Mouse (Mus musculus) liver, adult 2 months (tissue): ENCODE measurements around the gene Gcnt2. TPM values are rescaled to one million over a fixed set of nuclear protein-coding genes. Genes with fewer than 3 reads are reported as not detected.
"Not testable (repeated sequence)": the region's sequence is repeated elsewhere in the genome, so short reads cannot be mapped to it uniquely, and the experiment has no call there.

Experiments used
- DNase-seq: peaks from one replicate; pipeline ENCODE4 v3.0.0-alpha.2; 2011; ENCODE audit warnings: low read depth, low spot score; ENCODE audit errors: extremely low read depth
- H3K27ac ChIP-seq: fragments of 200-500 bp; replicated peaks from 2 replicates; pipeline ENCODE4 v1.5.1; 2012; ENCODE audit warnings: low read depth, mild to moderate bottlenecking, control low read depth, inconsistent platforms, low read length; ENCODE audit not compliant: insufficient read depth
- H3K27me3 ChIP-seq: fragments of 200-500 bp; 2 replicates; pipeline ENCODE4 v1.6.1; 2012; ENCODE audit warnings: mild to moderate bottlenecking, moderate library complexity, low read length, inconsistent platforms; ENCODE audit not compliant: control insufficient read depth, insufficient read depth
- H3K36me3 ChIP-seq: fragments of 200-500 bp; 2 replicates; pipeline ENCODE4 v1.6.1; 2012; ENCODE audit warnings: low read length, inconsistent platforms; ENCODE audit not compliant: control insufficient read depth, insufficient read depth
- H3K4me1 ChIP-seq: fragments of 200-500 bp; 2 replicates; pipeline ENCODE4 v1.6.1; 2011; ENCODE audit warnings: low read length; ENCODE audit not compliant: control insufficient read depth, insufficient read depth
- H3K4me3 ChIP-seq: fragments of 200-500 bp; 2 replicates; pipeline ENCODE4 v1.5.1; 2011; ENCODE audit warnings: low read depth, mild to moderate bottlenecking, control low read depth, low read length, moderate library complexity; ENCODE audit not compliant: insufficient read depth
- H3K79me2 ChIP-seq: fragments of 200-500 bp; 2 replicates; pipeline ENCODE4 v1.6.1; 2012; ENCODE audit warnings: inconsistent platforms, mild to moderate bottlenecking, low read length, moderate library complexity; ENCODE audit not compliant: control insufficient read depth, insufficient read depth
- H3K9ac ChIP-seq: fragments of 200-500 bp; 2 replicates; pipeline ENCODE4 v1.6.1; 2012; ENCODE audit warnings: low read depth, mild to moderate bottlenecking, control low read depth, inconsistent platforms, low read length
- CTCF ChIP-seq: fragments of 200-500 bp; IDR thresholded peaks from 2 replicates; pipeline ENCODE4 v1.5.1; 2011; ENCODE audit warnings: low read depth, low read length, control low read depth
- POLR2A ChIP-seq: fragments of 200-500 bp; IDR thresholded peaks from 2 replicates; pipeline ENCODE4 v1.6.1; 2011; ENCODE audit warnings: low read length, control low read depth; ENCODE audit not compliant: insufficient read depth; ENCODE audit errors: extremely low read depth
- WGBS: fragments of 180-500 bp; shearing (Covaris S2); methylation state at CpG from one replicate; pipeline ENCODE4 v1.1.7; 2018; 5-methylcytosine and 5-hydroxymethylcytosine counted together
- polyA plus RNA-seq: library from polyadenylated mRNA; depleted of rRNA; stranded (reverse); fragments of >200 nt; gene quantifications from 2 replicates; pipeline ENCODE4 v1.2.3, GENCODE M21; 2012
- total RNA-seq: library from RNA; depleted of rRNA; stranded (reverse); fragments of >200 nt; gene quantifications from 2 replicates; pipeline ENCODE4 v1.2.3, GENCODE M21; 2014

The Gcnt2 gene
- total and polyA plus RNA-seq, 2 experiments, result 2.8 to 14.7 TPM

- no peaks in the 10 kb centered on the region for H3K36me3 ChIP-seq
- WGBS, result 86% methylated on average over 9 of the region's 9 CpGs
- H3K27ac ChIP-seq, result no peak overlapping the region
Measured at GRCm38 (mm10) chr13:40928192-40928898, 68.8 kb downstream of the Gcnt2 start.

GRCm38 (mm10) chr13:40931871-40932270 is 72.3 kb downstream of the Gcnt2 start:
- H3K27me3 ChIP-seq, H3K4me3 ChIP-seq, H3K36me3 ChIP-seq, H3K27ac ChIP-seq, H3K9ac ChIP-seq: not testable (repeated sequence)
- peak; percentile 57 for DNase-seq
- Histone ChIP-seq H3K4me1 (peaks cover 12% of the 10 kb centered on the region), H3K79me2 (peaks cover 22% of the 10 kb centered on the region)
- WGBS, result no CpG with 5 or more reads among the region's 2 CpGs

More at GRCm38 (mm10) chr13:40928192-40928898, 68.8 kb downstream of the Gcnt2 start:
- TF ChIP-seq POLR2A (no peak), CTCF (no peak)
- Histone ChIP-seq H3K27me3 (no peaks in the 10 kb centered on the region), H3K79me2 (peaks cover 18% of the 10 kb centered on the region), H3K4me3 (no peak overlapping the region), H3K4me1 (peaks cover 8% of the 10 kb centered on the region; the same call in 1 of the 2 replicates), H3K9ac (no peak overlapping the region)
- DNase-seq, result no peak

- Histone ChIP-seq H3K4me3 (no peak overlapping the region), H3K9ac (no peak overlapping the region), H3K27me3 (no peaks in the 10 kb centered on the region), H3K79me2 (peaks cover 24% of the 10 kb centered on the region), H3K4me1 (peaks cover 14% of the 10 kb centered on the region), H3K27ac (peak overlapping the region; percentile 22; the same call in 1 of the 2 replicates), H3K36me3 (no peaks in the 10 kb centered on the region)
- TF ChIP-seq POLR2A, result no peak
- no peak for TF ChIP-seq CTCF
- DNase-seq, result peak; percentile 46
- 36% methylated on average over 5 of the region's 5 CpGs for WGBS
Measured at GRCm38 (mm10) chr13:40932573-40932972, 73.0 kb downstream of the Gcnt2 start.

- peak overlapping the region; percentile 57 for H3K27ac ChIP-seq
- TF ChIP-seq CTCF (no peak), POLR2A (no peak)
- DNase-seq, result peak; percentile 78
- WGBS, result 27% methylated on average over 3 of the region's 3 CpGs
- no peak overlapping the region for H3K4me3 ChIP-seq
- H3K27me3 ChIP-seq, result no peaks in the 10 kb centered on the region
- peaks cover 24% of the 10 kb centered on the region for H3K79me2 ChIP-seq
- H3K4me1 ChIP-seq, result peaks cover 26% of the 10 kb centered on the region
- no peak overlapping the region for H3K9ac ChIP-seq
- H3K36me3 ChIP-seq, result no peaks in the 10 kb centered on the region
Measured at GRCm38 (mm10) chr13:40934341-40934740, 74.8 kb downstream of the Gcnt2 start.

GRCm38 (mm10) chr13:40937586-40937985 is 78.0 kb downstream of the Gcnt2 start:
- H3K27me3 ChIP-seq, result no peaks in the 10 kb centered on the region
- TF ChIP-seq POLR2A, result no peak
- TF ChIP-seq CTCF, result no peak

GRCm38 (mm10) chr13:40938485-40939357 is 79.2 kb downstream of the Gcnt2 start:
- TF ChIP-seq POLR2A, result no peak
- TF ChIP-seq CTCF, result no peak
- peak; percentile 48 for DNase-seq
- Histone ChIP-seq H3K4me3 (no peak overlapping the region), H3K4me1 (peaks cover 20% of the 10 kb centered on the region), H3K36me3 (no peaks in the 10 kb centered on the region), H3K79me2 (peaks cover 26% of the 10 kb centered on the region; the same call in 1 of the 2 replicates), H3K27ac (no peak overlapping the region), H3K9ac (no peak overlapping the region), H3K27me3 (no peaks in the 10 kb centered on the region)
- 24% methylated on average over 11 of the region's 11 CpGs for WGBS

More at GRCm38 (mm10) chr13:40937586-40937985, 78.0 kb downstream of the Gcnt2 start:
- Histone ChIP-seq H3K36me3 (no peaks in the 10 kb centered on the region), H3K27ac (no peak overlapping the region), H3K9ac (no peak overlapping the region), H3K4me1 (peaks cover 23% of the 10 kb centered on the region), H3K4me3 (no peak overlapping the region), H3K79me2 (peaks cover 26% of the 10 kb centered on the region; the same call in 1 of the 2 replicates)
- WGBS, result 97% methylated on average over 5 of the region's 5 CpGs
- DNase-seq, result no peak
